Mouse (Mus musculus) testis, adult 2 months (tissue): ENCODE data around the gene Hist1h2aa. TPM values are rescaled to one million over a fixed set of nuclear protein-coding genes. Genes with fewer than 3 reads are reported as not detected.
A peak's percentile ranks its signal among the peaks of the same experiment; 100 is the strongest.

Experiments
- H3K27ac ChIP-seq: fragments of 200-500 bp; 2 replicates; pipeline ENCODE4 v1.5.1; 2012; ENCODE audit warnings: low read depth, low read length; ENCODE audit not compliant: control insufficient read depth, insufficient read depth
- H3K27me3 ChIP-seq: fragments of 200-500 bp; 2 replicates; pipeline ENCODE4 v1.6.1; 2012; ENCODE audit warnings: mild to moderate bottlenecking, low read length, moderate library complexity; ENCODE audit not compliant: control insufficient read depth, insufficient read depth
- H3K36me3 ChIP-seq: fragments of 200-500 bp; 2 replicates; pipeline ENCODE4 v1.6.1; 2012; ENCODE audit warnings: mild to moderate bottlenecking, low read length; ENCODE audit not compliant: control insufficient read depth, insufficient read depth
- H3K4me1 ChIP-seq: fragments of 200-500 bp; 2 replicates; pipeline ENCODE4 v1.6.1; 2012; ENCODE audit warnings: low read length; ENCODE audit not compliant: control insufficient read depth, insufficient read depth
- H3K4me3 ChIP-seq: fragments of 200-500 bp; 2 replicates; pipeline ENCODE4 v1.5.1; 2012; ENCODE audit warnings: low read depth, mild to moderate bottlenecking, low read length, moderate library complexity, mixed read lengths; ENCODE audit not compliant: control insufficient read depth
- CTCF ChIP-seq: fragments of 200-500 bp; IDR thresholded peaks from 2 replicates; pipeline ENCODE4 v1.5.1; 2012; ENCODE audit warnings: low read depth, mild to moderate bottlenecking, inconsistent platforms, low read length, moderate library complexity; ENCODE audit not compliant: control insufficient read depth, insufficient read depth, insufficient replicate concordance
- POLR2A ChIP-seq: fragments of 200-500 bp; IDR thresholded peaks from 2 replicates; pipeline ENCODE4 v1.6.1; 2012; ENCODE audit warnings: low read depth, mild to moderate bottlenecking, inconsistent platforms, low read length, moderate library complexity; ENCODE audit not compliant: control insufficient read depth
- polyA plus RNA-seq: library from polyadenylated mRNA; depleted of rRNA; stranded (reverse); fragments of >200 nt; gene quantifications from 2 replicates; pipeline ENCODE4 v1.2.3, GENCODE M21; 2012

Hist1h2aa gene
- polyA plus RNA-seq, 1 experiment = 59.1 TPM

GRCm38 (mm10) chr13:23928637-23929036 lies 5.6 kb upstream of the Hist1h2aa start:
- Histone ChIP-seq H3K4me1 (peaks cover 11% of the 10 kb centered on the region), H3K4me3 (no peak overlapping the region), H3K27ac (no peak overlapping the region), H3K36me3 (no peaks in the 10 kb centered on the region), H3K27me3 (no peaks in the 10 kb centered on the region)
- no peak for TF ChIP-seq CTCF
- no peak for TF ChIP-seq POLR2A

GRCm38 (mm10) chr13:23930461-23930860 lies 3.8 kb upstream of the Hist1h2aa start:
- Histone ChIP-seq H3K27ac (peak overlapping the region; percentile 86), H3K36me3 (no peaks in the 10 kb centered on the region)
- no peak for TF ChIP-seq CTCF

GRCm38 (mm10) chr13:23930904-23931303 lies 3.4 kb upstream of the Hist1h2aa start:
- H3K27ac ChIP-seq = peak overlapping the region; percentile 86
- peak overlapping the region; percentile 82 for H3K4me3 ChIP-seq
- H3K4me1 ChIP-seq = peaks cover 11% of the 10 kb centered on the region
- H3K36me3 ChIP-seq = no peaks in the 10 kb centered on the region
- no peaks in the 10 kb centered on the region for H3K27me3 ChIP-seq
- no peak for TF ChIP-seq POLR2A
- TF ChIP-seq CTCF = no peak

More at GRCm38 (mm10) chr13:23930461-23930860, 3.8 kb upstream of the Hist1h2aa start:
- peaks cover 11% of the 10 kb centered on the region for H3K4me1 ChIP-seq
- no peaks in the 10 kb centered on the region for H3K27me3 ChIP-seq
- H3K4me3 ChIP-seq = peak overlapping the region; percentile 82

GRCm38 (mm10) chr13:23933421-23934210 lies 646 bp upstream of the Hist1h2aa start, which contains the start of gene Hist1h2ba:
Gene Hist1h2ba (minus strand): TSS chr13:23934156.
- H3K36me3 ChIP-seq = no peaks in the 10 kb centered on the region
- peak within 1 kb of the TSS; percentile 100 for H3K27ac ChIP-seq
- peaks cover 11% of the 10 kb centered on the region for H3K4me1 ChIP-seq
- no peak for TF ChIP-seq CTCF
- peak; percentile 72 for TF ChIP-seq POLR2A
- H3K27me3 ChIP-seq = no peaks in the 10 kb centered on the region
- peak within 1 kb of the TSS; percentile 95 for H3K4me3 ChIP-seq

- H3K4me3 ChIP-seq = no peak overlapping the region
Observed at GRCm38 (mm10) chr13:23938699-23939098, 4.4 kb downstream of the Hist1h2aa start.

GRCm38 (mm10) chr13:23940291-23940690 lies 6.0 kb downstream of the Hist1h2aa start:
- no peaks in the 10 kb centered on the region for H3K36me3 ChIP-seq
- H3K27me3 ChIP-seq = no peaks in the 10 kb centered on the region
- H3K4me3 ChIP-seq = no peak overlapping the region
- H3K4me1 ChIP-seq = no peaks in the 10 kb centered on the region
- TF ChIP-seq CTCF (no peak), POLR2A (no peak)
- H3K27ac ChIP-seq = no peak overlapping the region

More at GRCm38 (mm10) chr13:23938699-23939098, 4.4 kb downstream of the Hist1h2aa start:
- Histone ChIP-seq H3K27me3 (no peaks in the 10 kb centered on the region), H3K27ac (no peak overlapping the region), H3K4me1 (no peaks in the 10 kb centered on the region), H3K36me3 (no peaks in the 10 kb centered on the region)
- TF ChIP-seq CTCF = no peak
- no peak for TF ChIP-seq POLR2A

- TF ChIP-seq POLR2A (no peak), CTCF (no peak)
- H3K36me3 ChIP-seq = no peaks in the 10 kb centered on the region
Observed at GRCm38 (mm10) chr13:23942861-23943260, 8.6 kb downstream of the Hist1h2aa start.

More at GRCm38 (mm10) chr13:23942861-23943260, 8.6 kb downstream of the Hist1h2aa start:
- H3K4me3 ChIP-seq = no peak overlapping the region
- no peaks in the 10 kb centered on the region for H3K27me3 ChIP-seq
- H3K27ac ChIP-seq = no peak overlapping the region
- no peaks in the 10 kb centered on the region for H3K4me1 ChIP-seq
